Mouse (Mus musculus): Measurements from ENCODE around the gene Zranb3. TPM values are rescaled to one million over a fixed set of nuclear protein-coding genes. Genes with fewer than 3 reads are reported as not detected.
A peak's percentile ranks its signal among the peaks of the same experiment; 100 is the strongest.

Gene Zranb3
- polyA plus RNA-seq, 1 experiment from 2014 or later, result 11.3 TPM

DNA sequence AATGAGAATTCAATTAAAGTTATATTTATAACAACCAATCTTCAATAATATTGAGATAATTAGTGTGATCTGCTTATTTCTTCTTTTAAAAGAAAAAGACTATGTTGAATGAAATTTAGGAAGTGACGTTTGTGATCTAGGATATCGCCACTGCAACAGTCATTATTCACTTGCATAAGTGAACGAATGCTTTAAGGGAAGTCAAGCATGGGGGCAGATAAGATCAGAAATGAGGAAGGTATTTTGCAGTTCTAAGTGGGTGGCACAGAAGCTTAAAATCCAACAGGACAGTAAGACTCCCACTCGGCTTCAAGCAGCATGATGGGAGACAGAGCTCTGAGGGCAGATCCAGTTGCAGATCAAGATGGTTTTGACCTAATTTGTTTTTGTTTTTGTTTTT lies 58.7 kb downstream of the Zranb3 start:
- Histone ChIP-seq H3K4me2 (replicated peaks; ENCODE audit: low read depth, low read length) (no peak overlapping the region), H3K4me3 (ENCODE audit: low read depth, low read length) (no peak overlapping the region), H3K4me1 (replicated peaks; ENCODE audit: control insufficient read depth, insufficient read depth, low read length) (no peaks in the 10 kb centered on the region), H3K9me3 (ENCODE audit: control insufficient read depth, low read length) (no peaks in the 10 kb centered on the region), H3K36me3 (ENCODE audit: control insufficient read depth, insufficient read depth, low read length) (no peaks in the 10 kb centered on the region), H3K27me3 (ENCODE audit: control insufficient read depth, insufficient read depth, low read length) (no peaks in the 10 kb centered on the region), H3K27ac (ENCODE audit: low read depth, low read length) (no peak overlapping the region), H3K9ac (ENCODE audit: low read depth, low read length) (no peak overlapping the region)
- 92% methylated on average over 4 of the region's 4 CpGs for WGBS
- DNase-seq (ENCODE audit: low spot score) (no peak), ATAC-seq (ENCODE audit: low FRiP score) (no peak)

DNA sequence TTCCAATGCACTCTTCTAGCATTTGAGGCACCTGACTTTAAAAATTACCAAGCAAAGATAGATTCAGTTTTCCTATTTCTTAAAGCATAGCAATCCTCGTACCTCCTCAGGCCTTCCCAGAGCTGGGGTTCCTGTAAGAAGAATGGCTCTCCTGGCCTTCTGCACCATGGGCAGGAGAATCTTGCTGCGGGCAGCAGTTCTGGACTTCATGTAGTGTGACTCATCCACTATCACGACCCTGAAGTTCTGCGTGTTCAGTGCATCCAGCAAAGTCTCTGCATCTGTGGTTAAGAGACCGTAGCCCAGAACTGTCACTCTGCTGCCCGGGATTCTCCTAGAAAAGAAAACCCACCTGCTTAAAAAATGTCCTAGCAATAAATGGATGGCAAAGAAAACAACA lies 66.6 kb downstream of the Zranb3 start:
- ATAC-seq (ENCODE audit: low FRiP score) (no peak), DNase-seq (ENCODE audit: low spot score) (no peak)
- Histone ChIP-seq H3K4me2 (replicated peaks; ENCODE audit: low read depth, low read length) (no peak overlapping the region), H3K4me1 (replicated peaks; ENCODE audit: control insufficient read depth, insufficient read depth, low read length) (no peaks in the 10 kb centered on the region), H3K9ac (ENCODE audit: low read depth, low read length) (no peak overlapping the region), H3K4me3 (ENCODE audit: low read depth, low read length) (no peak overlapping the region), H3K27ac (ENCODE audit: low read depth, low read length) (no peak overlapping the region), H3K36me3 (ENCODE audit: control insufficient read depth, insufficient read depth, low read length) (no peaks in the 10 kb centered on the region), H3K27me3 (ENCODE audit: control insufficient read depth, insufficient read depth, low read length) (no peaks in the 10 kb centered on the region), H3K9me3 (ENCODE audit: control insufficient read depth, low read length) (no peaks in the 10 kb centered on the region)
- WGBS, result 92% methylated on average over 6 of the region's 6 CpGs

GRCm38 (mm10) chr1:128032123-128032522 lies 70.7 kb downstream of the Zranb3 start:
- H3K9me3 ChIP-seq (ENCODE audit: control insufficient read depth, low read length), result no peaks in the 10 kb centered on the region
- DNase-seq (ENCODE audit: low spot score) (no peak), ATAC-seq (ENCODE audit: low FRiP score) (no peak)
- no peak overlapping the region for H3K9ac ChIP-seq (ENCODE audit: low read depth, low read length)
- 91% methylated on average over 1 of the region's 1 CpGs for WGBS
- H3K4me1 ChIP-seq (replicated peaks; ENCODE audit: control insufficient read depth, insufficient read depth, low read length), result no peaks in the 10 kb centered on the region
- H3K36me3 ChIP-seq (ENCODE audit: control insufficient read depth, insufficient read depth, low read length), result no peaks in the 10 kb centered on the region
- H3K27me3 ChIP-seq (ENCODE audit: control insufficient read depth, insufficient read depth, low read length), result no peaks in the 10 kb centered on the region
- no peak overlapping the region for H3K4me3 ChIP-seq (ENCODE audit: low read depth, low read length)
- H3K4me2 ChIP-seq (replicated peaks; ENCODE audit: low read depth, low read length), result no peak overlapping the region
- no peak overlapping the region for H3K27ac ChIP-seq (ENCODE audit: low read depth, low read length)

DNA sequence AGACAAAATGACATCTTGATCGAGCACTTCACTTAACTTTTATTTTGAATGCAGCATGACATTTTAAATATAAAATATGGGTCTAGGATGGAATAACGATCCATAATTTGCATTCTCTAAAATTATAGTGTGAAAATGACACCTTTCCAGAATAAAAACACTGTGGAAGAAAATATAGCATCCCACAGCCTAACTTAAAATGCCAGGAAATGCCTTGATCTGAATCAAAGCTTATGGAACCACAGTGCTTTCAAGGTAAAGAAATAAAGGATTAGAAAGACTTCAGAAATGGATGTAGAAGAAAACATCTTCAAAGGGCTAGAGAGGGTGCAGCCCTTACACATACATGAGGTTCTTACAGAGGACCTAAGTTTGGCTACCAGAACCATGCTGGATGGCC lies 71.3 kb downstream of the Zranb3 start:
- Histone ChIP-seq H3K9ac (ENCODE audit: low read depth, low read length) (no peak overlapping the region), H3K4me1 (replicated peaks; ENCODE audit: control insufficient read depth, insufficient read depth, low read length) (no peaks in the 10 kb centered on the region), H3K9me3 (ENCODE audit: control insufficient read depth, low read length) (no peaks in the 10 kb centered on the region), H3K27ac (ENCODE audit: low read depth, low read length) (no peak overlapping the region), H3K4me3 (ENCODE audit: low read depth, low read length) (no peak overlapping the region), H3K4me2 (replicated peaks; ENCODE audit: low read depth, low read length) (no peak overlapping the region), H3K27me3 (ENCODE audit: control insufficient read depth, insufficient read depth, low read length) (no peaks in the 10 kb centered on the region), H3K36me3 (ENCODE audit: control insufficient read depth, insufficient read depth, low read length) (no peaks in the 10 kb centered on the region)
- ATAC-seq (ENCODE audit: low FRiP score), result no peak
- DNase-seq (ENCODE audit: low spot score), result no peak
- WGBS, result 92% methylated on average over 2 of the region's 2 CpGs

DNA sequence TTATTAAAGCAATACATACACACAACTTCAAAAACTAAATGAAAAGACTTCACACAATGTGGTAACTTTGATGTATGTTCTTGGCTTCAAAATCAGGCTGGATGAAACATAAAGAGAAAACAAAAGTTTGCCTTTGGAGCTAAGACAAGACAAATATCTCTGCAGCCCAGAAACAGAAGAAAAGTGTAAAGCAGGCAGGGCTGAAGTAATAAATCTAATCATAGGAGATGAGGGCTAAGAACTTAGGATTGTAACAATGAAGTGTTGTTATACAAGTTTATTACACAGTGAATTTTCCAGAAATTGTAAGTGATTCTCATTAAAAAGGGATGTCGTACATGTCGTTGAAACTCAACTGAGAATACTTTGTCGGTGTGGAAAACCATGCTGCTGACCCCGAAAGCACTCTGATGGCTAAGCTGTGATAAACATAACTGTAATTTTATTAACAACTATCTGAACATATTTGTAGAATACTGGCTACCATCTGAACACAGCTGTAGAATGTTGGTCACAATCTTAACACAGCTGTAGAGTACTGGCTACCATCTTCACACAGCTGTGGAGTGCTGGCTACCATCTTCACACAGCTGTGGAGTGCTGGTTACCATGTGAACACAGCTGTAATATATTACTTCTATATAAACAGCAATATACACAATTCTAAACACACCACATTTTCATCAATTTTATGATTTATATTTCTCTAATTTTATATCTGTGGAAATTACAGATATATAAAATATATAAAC lies 78.3 kb downstream of the Zranb3 start:
- WGBS, result 97% methylated on average over 4 of the region's 4 CpGs
- H3K4me3 ChIP-seq (ENCODE audit: low read depth, low read length), result no peak overlapping the region
- H3K36me3 ChIP-seq (ENCODE audit: control insufficient read depth, insufficient read depth, low read length), result no peaks in the 10 kb centered on the region

GRCm38 (mm10) chr1:128020001-128020770 lies 82.7 kb downstream of the Zranb3 start:
- 74% methylated on average over 2 of the region's 2 CpGs for WGBS
- no peaks in the 10 kb centered on the region for H3K27me3 ChIP-seq (ENCODE audit: control insufficient read depth, insufficient read depth, low read length)
- H3K9ac ChIP-seq (ENCODE audit: low read depth, low read length), result no peak overlapping the region
- H3K4me3 ChIP-seq (ENCODE audit: low read depth, low read length), result no peak overlapping the region
- H3K36me3 ChIP-seq (ENCODE audit: control insufficient read depth, insufficient read depth, low read length), result no peaks in the 10 kb centered on the region
- H3K4me2 ChIP-seq (replicated peaks; ENCODE audit: low read depth, low read length), result no peak overlapping the region
- H3K9me3 ChIP-seq (ENCODE audit: control insufficient read depth, low read length), result no peaks in the 10 kb centered on the region
- H3K27ac ChIP-seq (ENCODE audit: low read depth, low read length), result no peak overlapping the region
- ATAC-seq (ENCODE audit: low FRiP score) (peak; percentile 53; the same call in 1 of the 2 replicates), DNase-seq (ENCODE audit: low spot score) (peak; percentile 7)
- no peaks in the 10 kb centered on the region for H3K4me1 ChIP-seq (replicated peaks; ENCODE audit: control insufficient read depth, insufficient read depth, low read length)

More for the DNA sequence above, 78.3 kb downstream of the Zranb3 start:
- no peak overlapping the region for H3K27ac ChIP-seq (ENCODE audit: low read depth, low read length)
- H3K9me3 ChIP-seq (ENCODE audit: control insufficient read depth, low read length), result no peaks in the 10 kb centered on the region
- H3K4me1 ChIP-seq (replicated peaks; ENCODE audit: control insufficient read depth, insufficient read depth, low read length), result no peaks in the 10 kb centered on the region
- no peaks in the 10 kb centered on the region for H3K27me3 ChIP-seq (ENCODE audit: control insufficient read depth, insufficient read depth, low read length)
- no peak for ATAC-seq (ENCODE audit: low FRiP score)
- H3K4me2 ChIP-seq (replicated peaks; ENCODE audit: low read depth, low read length), result no peak overlapping the region
- H3K9ac ChIP-seq (ENCODE audit: low read depth, low read length), result no peak overlapping the region
- no peak for DNase-seq (ENCODE audit: low spot score)

DNA sequence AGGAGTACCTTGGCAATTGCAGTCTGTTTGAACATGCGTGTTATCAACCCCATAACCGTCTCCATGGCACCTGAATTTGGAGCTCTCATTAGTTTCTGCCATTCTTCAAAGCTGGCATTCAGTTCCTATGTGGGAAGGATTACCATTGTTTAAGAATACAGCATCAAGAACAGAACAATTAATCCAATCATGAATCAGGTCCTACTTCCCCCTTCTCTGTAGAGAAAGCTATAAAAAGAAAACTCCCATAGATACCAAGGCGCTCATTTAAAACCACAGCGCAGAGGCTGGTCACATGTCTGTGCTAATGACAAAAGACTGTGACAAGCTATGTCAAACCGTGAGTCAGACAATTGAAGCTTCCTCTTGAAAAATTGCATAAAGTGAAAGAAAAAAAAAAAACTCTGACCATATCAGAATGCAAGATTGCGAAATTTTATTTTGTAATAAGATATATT lies 86.8 kb downstream of the Zranb3 start:
- H3K4me2 ChIP-seq (replicated peaks; ENCODE audit: low read depth, low read length), result no peak overlapping the region
- 72% methylated on average over 6 of the region's 6 CpGs for WGBS
- DNase-seq (ENCODE audit: low spot score), result no peak
- no peaks in the 10 kb centered on the region for H3K4me1 ChIP-seq (replicated peaks; ENCODE audit: control insufficient read depth, insufficient read depth, low read length)
- H3K27ac ChIP-seq (ENCODE audit: low read depth, low read length), result no peak overlapping the region
- H3K9ac ChIP-seq (ENCODE audit: low read depth, low read length), result no peak overlapping the region
- peak; percentile 49; the same call in 1 of the 2 replicates for ATAC-seq (ENCODE audit: low FRiP score)
- no peaks in the 10 kb centered on the region for H3K27me3 ChIP-seq (ENCODE audit: control insufficient read depth, insufficient read depth, low read length)
- no peaks in the 10 kb centered on the region for H3K36me3 ChIP-seq (ENCODE audit: control insufficient read depth, insufficient read depth, low read length)
- no peaks in the 10 kb centered on the region for H3K9me3 ChIP-seq (ENCODE audit: control insufficient read depth, low read length)
- H3K4me3 ChIP-seq (ENCODE audit: low read depth, low read length), result no peak overlapping the region

DNA sequence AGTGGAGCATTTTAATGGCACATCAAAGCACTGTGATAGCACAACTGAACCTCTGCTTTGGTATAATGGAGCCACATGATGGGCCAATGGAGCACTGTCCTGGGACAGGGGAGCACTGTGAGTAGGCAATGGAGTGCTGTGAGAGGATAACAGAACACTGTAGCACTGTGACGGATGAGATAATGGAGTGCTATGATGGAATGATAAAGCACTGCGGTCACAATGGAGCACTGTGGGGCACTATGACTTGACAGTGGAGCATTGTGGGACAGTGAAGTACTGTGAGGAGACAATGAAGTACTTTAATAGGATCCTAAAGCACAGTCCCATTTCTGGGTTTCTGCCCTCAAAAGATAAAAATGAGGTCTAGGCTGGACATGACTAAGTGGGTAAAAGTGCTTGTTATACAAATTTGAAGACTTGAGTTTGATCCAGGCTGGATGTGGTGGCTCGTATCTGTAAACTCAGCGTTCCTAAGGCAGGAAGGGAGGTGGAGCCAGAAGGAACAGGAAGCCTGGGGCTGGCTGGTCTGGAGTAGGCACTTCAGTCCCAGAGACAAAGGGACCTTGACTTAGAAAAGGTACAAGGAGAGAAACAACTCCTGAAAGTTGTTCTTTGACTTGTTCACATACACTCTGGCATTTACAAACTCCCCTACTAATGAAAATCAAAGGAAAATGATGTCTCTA lies 89.0 kb downstream of the Zranb3 start:
- H3K4me2 ChIP-seq (replicated peaks; ENCODE audit: low read depth, low read length), result no peak overlapping the region
- 88% methylated on average over 4 of the region's 4 CpGs for WGBS
- DNase-seq (ENCODE audit: low spot score), result no peak

More for the DNA sequence above, 89.0 kb downstream of the Zranb3 start:
- Histone ChIP-seq H3K4me1 (replicated peaks; ENCODE audit: control insufficient read depth, insufficient read depth, low read length) (no peaks in the 10 kb centered on the region), H3K4me3 (ENCODE audit: low read depth, low read length) (no peak overlapping the region), H3K36me3 (ENCODE audit: control insufficient read depth, insufficient read depth, low read length) (no peaks in the 10 kb centered on the region), H3K27ac (ENCODE audit: low read depth, low read length) (no peak overlapping the region), H3K9ac (ENCODE audit: low read depth, low read length) (no peak overlapping the region), H3K27me3 (ENCODE audit: control insufficient read depth, insufficient read depth, low read length) (no peaks in the 10 kb centered on the region), H3K9me3 (ENCODE audit: control insufficient read depth, low read length) (no peaks in the 10 kb centered on the region)
- no peak for ATAC-seq (ENCODE audit: low FRiP score)

All from hindbrain, embryonic 11.5 days (tissue).